Mouse (Mus musculus): ENCODE measurements at regions not wholly inside any gene's neighbourhood (a gene's known extent, or its start where the extent isn't known, plus 50 kb on each side); places are given as distances from the start of the nearest gene placed in this dataset.

- DNase-seq = peak; percentile 60
Observed at GRCm38 (mm10) chr11:114198317-114199032, 131.6 kb upstream of the Sdk2 start.

DNA sequence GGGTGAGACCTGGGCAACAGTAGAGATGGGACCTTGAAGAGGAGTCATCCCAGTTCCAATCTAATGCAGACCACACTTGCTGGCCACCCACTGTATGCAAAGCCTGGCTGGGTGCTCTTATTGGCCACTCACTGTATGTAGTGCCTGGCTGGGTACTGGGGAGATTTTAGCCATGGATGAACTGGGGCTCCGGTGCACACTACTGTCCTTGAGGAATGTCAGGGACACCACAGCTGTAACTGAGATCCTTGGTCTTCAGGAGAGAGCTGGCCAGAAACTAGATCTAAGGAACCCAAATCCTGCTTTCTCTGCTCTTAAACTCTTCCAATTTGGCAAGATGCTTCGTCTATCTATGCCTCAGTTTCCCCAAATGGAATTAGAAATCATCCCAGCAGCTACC, 128.4 kb upstream of the Sdk2 start:
- no peak for DNase-seq

GRCm38 (mm10) chr11:114194055-114194706, 127.3 kb upstream of the Sdk2 start:
- DNase-seq = no peak

- DNase-seq = no peak
Observed at GRCm38 (mm10) chr11:114193018-114193417, 126.2 kb upstream of the Sdk2 start.

DNA sequence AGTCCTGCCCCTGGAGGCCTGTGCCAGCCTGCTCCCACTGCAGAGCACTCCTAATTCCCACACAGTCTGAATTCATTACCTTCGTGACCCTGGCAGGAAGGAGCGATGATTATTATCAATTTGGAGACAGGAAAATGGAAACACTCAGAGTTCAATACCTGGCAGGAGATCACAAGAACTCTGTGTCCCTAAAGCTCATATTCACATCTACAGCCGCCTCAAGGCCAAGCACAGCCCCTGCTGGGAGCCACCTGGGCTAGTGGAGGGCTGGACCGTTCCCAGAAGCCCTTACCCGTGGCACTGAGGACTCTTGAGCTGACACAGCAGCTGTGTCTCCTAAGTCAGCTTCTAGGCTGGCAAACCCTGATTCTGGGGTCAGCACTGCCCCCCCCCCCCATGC, 124.8 kb upstream of the Sdk2 start:
- DNase-seq = no peak

- DNase-seq = peak; percentile 11
Observed at GRCm38 (mm10) chr11:114184970-114185882, 118.4 kb upstream of the Sdk2 start.

DNA sequence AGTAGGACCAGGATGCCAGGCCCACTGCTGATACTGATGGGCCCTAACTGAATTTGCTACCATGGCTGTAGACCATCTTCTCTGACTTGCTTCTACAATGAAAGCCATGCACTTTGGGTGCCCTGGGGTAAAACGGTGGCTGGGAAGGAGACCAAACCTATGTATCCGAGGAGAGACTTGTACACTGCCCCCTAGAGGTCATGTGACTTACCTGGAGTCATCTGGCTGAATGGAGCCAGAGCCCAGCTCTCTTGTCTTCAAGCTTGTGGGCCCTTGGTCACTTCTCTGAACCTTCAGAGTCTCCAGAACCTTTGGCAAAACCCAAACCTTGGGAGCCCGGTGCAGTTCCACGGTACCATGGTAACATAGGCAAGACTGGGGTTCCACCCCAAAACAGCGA, 117.6 kb upstream of the Sdk2 start:
- no peak for DNase-seq

GRCm38 (mm10) chr11:114183231-114183630, 116.4 kb upstream of the Sdk2 start:
- no peak for DNase-seq

- no peak for DNase-seq
Observed at GRCm38 (mm10) chr11:114178746-114179472, 112.1 kb upstream of the Sdk2 start.

DNA sequence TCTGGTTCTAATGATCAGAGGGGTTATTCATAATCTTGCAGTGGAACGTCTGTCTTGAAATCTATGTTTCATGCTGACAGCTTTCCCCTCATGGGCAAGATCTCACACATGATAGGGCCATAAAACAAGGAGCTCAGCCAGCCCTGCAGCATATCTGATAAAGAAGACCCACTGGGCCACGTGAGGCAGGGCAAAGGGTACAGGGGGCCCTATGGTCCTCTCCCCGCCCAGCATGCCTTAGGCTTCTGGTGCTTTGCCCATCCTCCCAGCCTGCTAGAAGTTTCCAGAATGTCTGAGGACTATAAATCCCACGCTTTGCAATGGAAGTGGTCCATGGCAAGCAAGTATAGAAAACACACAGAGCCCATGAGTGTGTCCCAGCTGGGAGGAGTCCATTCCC, 110.9 kb upstream of the Sdk2 start:
- no peak for DNase-seq

GRCm38 (mm10) chr11:114177281-114177680, 110.4 kb upstream of the Sdk2 start:
- DNase-seq = no peak

GRCm38 (mm10) chr11:114176671-114177212, 109.9 kb upstream of the Sdk2 start:
- DNase-seq = no peak

- DNase-seq = no peak
Observed at GRCm38 (mm10) chr11:114175437-114176131, 108.7 kb upstream of the Sdk2 start.

GRCm38 (mm10) chr11:114174871-114175270, 108.0 kb upstream of the Sdk2 start:
- DNase-seq = no peak

GRCm38 (mm10) chr11:114168231-114168661, 101.4 kb upstream of the Sdk2 start:
- DNase-seq = no peak

DNA sequence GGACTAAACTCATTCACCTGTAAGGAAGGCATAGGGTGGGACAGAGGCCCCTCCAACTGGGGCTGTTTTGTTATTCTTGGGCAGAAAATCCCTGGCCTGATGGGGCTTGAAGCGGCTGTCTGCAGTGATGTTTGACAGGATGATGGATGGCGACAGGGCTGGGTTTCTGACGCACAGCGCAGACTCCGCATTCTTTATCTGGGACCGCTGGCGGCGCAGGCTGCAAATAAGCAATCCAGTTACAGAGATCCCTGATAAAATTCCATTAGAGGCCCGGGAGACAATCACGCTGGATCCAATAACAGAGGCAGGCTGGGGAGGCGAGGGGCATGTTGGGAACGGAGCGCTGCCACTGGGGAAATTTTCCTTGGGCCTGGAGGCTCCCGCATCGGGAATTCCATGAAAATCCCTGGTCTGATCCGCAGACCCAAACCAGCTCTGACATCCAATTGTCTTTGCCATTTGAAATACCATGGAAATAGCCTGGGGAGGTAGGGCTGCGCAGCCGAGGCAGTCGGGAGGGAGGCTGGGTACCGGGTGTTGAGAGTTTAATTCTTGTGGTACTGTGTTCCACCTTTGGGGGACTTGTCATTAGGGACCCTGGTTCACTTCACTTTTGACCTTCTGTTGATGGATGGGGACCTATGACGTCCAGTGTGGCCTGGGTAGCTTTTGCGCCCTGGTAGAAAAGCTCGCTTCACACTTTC, 99.0 kb upstream of the Sdk2 start:
- DNase-seq = no peak

DNA sequence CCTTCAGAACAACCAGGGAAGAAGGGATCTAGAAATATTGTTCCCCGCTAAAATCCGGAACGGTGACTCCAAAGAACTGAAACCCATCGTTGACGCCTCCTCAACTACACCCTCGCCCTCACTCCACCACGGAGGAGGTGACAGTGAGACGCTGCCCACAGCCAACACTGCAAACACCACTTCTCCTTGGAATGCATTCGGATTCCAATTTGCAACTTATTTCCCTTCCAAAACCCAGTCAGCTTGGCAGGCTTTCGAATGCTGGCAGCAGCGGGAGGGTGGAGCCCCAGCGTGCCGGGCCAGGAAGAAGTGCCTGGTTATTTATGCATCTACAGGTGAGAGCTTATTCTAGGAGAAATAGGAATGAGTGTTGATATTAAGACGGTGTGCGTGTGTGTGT, 85.9 kb upstream of the Sdk2 start:
- peak; percentile 3 for DNase-seq

- DNase-seq = no peak
Observed at GRCm38 (mm10) chr11:114146334-114146733, 79.5 kb upstream of the Sdk2 start.

- DNase-seq = no peak
Observed at GRCm38 (mm10) chr11:114129270-114129669, 62.4 kb upstream of the Sdk2 start.

DNA sequence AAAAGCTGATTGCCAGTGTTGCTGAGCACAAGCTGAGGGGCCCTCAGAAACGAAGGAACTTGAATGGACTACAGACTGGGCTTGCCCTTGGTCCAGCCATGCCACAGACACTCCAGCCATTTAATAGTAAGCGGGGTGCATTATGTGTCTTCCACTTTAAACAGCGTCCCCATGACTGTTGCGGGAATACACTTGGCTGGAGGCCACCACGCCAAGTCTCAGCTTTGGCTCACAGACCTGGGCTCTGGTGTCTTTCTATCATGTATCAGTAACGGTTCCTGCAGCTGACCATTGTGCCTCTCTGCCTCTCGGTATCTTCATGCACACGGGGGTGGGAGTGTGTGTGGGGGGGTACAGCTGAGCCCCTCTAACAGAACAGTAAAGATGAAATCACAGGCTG, 62.0 kb upstream of the Sdk2 start:
- DNase-seq = no peak

DNA sequence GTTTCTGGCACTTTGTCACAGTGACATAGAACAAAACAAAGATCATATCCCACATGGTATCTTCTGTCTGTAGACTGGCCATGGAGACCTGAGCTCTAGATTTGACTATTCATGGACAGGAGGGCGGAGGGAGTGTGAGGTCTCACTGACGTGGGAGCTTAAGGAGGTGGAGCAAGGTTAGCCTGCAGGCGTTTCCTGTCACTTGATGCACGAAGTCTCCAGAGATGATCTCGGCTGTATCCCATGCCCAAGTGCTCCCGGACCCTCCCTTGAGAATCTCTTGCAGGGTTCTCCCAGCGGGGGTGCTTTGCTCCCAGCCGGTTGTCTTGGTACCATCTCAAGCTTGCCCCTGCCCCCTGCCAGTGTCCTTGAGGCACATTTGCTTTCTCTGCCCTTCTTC, 60.6 kb upstream of the Sdk2 start:
- DNase-seq = no peak
